18 mouse cellular contexts compared by ENCODE assay signal in genomic region chr11:61744460-61744859, GRCm38 (mm10). TPM values are rescaled to one million over a fixed set of nuclear protein-coding genes. Genes with fewer than 3 reads are reported as not detected.
DNase-seq lines count a peak whose midpoint lies in the region; ATAC-seq and TF ChIP-seq lines count a peak whose summit lies in the region.
"Had no signal": no experiment of that assay in that cellular context is flagged by ENCODE, and none has a peak within 500 bp of the region (broad histone marks: within the 10 kb centered on the region; RNA-seq: fewer than 3 reads in every experiment).

No protein-coding gene starts in this region.

- no peaks in the 10 kb centered on the region for H3K4me1 ChIP-seq in limb, embryonic 11.5 days (ENCODE audit: control insufficient read depth, insufficient read depth, low read length)
- H3K4me1 ChIP-seq in limb, embryonic 10.5 days, result no peaks in the 10 kb centered on the region
- H3K4me1 ChIP-seq in cortical plate, adult 2 months (ENCODE audit: control insufficient read depth, insufficient read depth, low read length), result peaks cover 2% of the 10 kb centered on the region; the same call in 1 of the 2 replicates
- H3K4me1 ChIP-seq: embryonic facial prominence, embryonic 13.5 days; forebrain, embryonic 15.5 days; limb, embryonic 12.5 days had no signal

- H3K9me3 ChIP-seq in limb, embryonic 11.5 days (ENCODE audit: control insufficient read depth, low read length), result no peaks in the 10 kb centered on the region
- no peaks in the 10 kb centered on the region for H3K9me3 ChIP-seq in limb, embryonic 10.5 days (replicated peaks)
- H3K9me3 ChIP-seq: embryonic facial prominence, embryonic 13.5 days; forebrain, embryonic 15.5 days; limb, embryonic 12.5 days had no signal

- no peak overlapping the region for H3K4me3 ChIP-seq in limb, embryonic 11.5 days (ENCODE audit: low read depth, low read length)
- no peak overlapping the region for H3K4me3 ChIP-seq in limb, embryonic 10.5 days
- no peak overlapping the region for H3K4me3 ChIP-seq in cortical plate, adult 2 months (ENCODE audit: insufficient read depth, low read length)
- H3K4me3 ChIP-seq: embryonic facial prominence, embryonic 13.5 days; forebrain, embryonic 15.5 days; limb, embryonic 12.5 days had no signal

- ATAC-seq in limb, embryonic 11.5 days (ENCODE audit: insufficient number of reproducible peaks, low FRiP score, low TSS enrichment, low read depth), result no peak
- no peak for ATAC-seq in CD4-positive, CD25-positive, alpha-beta regulatory T cell, adult 4 months
- ATAC-seq: forebrain, embryonic 15.5 days had no signal

- no peaks in the 10 kb centered on the region for H3K27me3 ChIP-seq in limb, embryonic 11.5 days (ENCODE audit: control insufficient read depth, insufficient read depth, low read length)
- H3K27me3 ChIP-seq in limb, embryonic 10.5 days (ENCODE audit: low read depth, poor library complexity, severe bottlenecking), result no peaks in the 10 kb centered on the region
- H3K27me3 ChIP-seq: embryonic facial prominence, embryonic 13.5 days; forebrain, embryonic 15.5 days; limb, embryonic 12.5 days had no signal

- 65% methylated on average over 3 of the region's 3 CpGs for WGBS in limb, embryonic 11.5 days
- WGBS in limb, embryonic 10.5 days, result 73% methylated on average over 3 of the region's 3 CpGs

- intact Hi-C loops in heart, postnatal 14 days (cut with DNase I), result no loop called here

- no peak overlapping the region for H3K9ac ChIP-seq in limb, embryonic 11.5 days (ENCODE audit: low read length)
- H3K9ac ChIP-seq: embryonic facial prominence, embryonic 13.5 days; forebrain, embryonic 15.5 days; limb, embryonic 12.5 days had no signal

- peaks cover 7% of the 10 kb centered on the region; the same call in 1 of the 2 replicates for H3K36me3 ChIP-seq in limb, embryonic 11.5 days (ENCODE audit: control insufficient read depth, insufficient read depth, low read length)
- H3K36me3 ChIP-seq in limb, embryonic 10.5 days, result peaks cover 96% of the 10 kb centered on the region

- TF ChIP-seq POLR2A in cortical plate, adult 2 months (IDR thresholded peaks at IDR 0.05; ENCODE audit: extremely low read depth, insufficient read depth, low read length), result no peak

- TF ChIP-seq CTCF in cortical plate, adult 2 months (IDR thresholded peaks at IDR 0.05; ENCODE audit: extremely low read depth, insufficient read depth, low read length), result 0 out of 2 replicates have a peak, but pooled peaks have one; percentile 3

- H3K4me2 ChIP-seq in limb, embryonic 11.5 days (ENCODE audit: low read depth, severe bottlenecking), result no peak overlapping the region
- H3K4me2 ChIP-seq: embryonic facial prominence, embryonic 13.5 days; forebrain, embryonic 15.5 days; limb, embryonic 12.5 days had no signal

- peak; percentile 18 for DNase-seq in embryo, embryonic 10 days (ENCODE audit: low spot score)
- DNase-seq in embryo, embryonic 9.5 days (ENCODE audit: extremely low spot score), result no peak
- DNase-seq in limb, embryonic 11.5 days (ENCODE audit: low spot score), result peak; percentile 30
- no peak for DNase-seq in limb, embryonic 10.5 days (ENCODE audit: low spot score)
- peak; percentile 45 for DNase-seq in 3T3-L1 (ENCODE audit: low read depth, low spot score)
- DNase-seq in heart, postnatal 14 days, result no peak
- DNase-seq: adrenal gland, postnatal 36 days; cerebellum, adult 18-20 months; gastrocnemius, postnatal 25 days; kidney, adult 11 months; spleen, adult 18-20 months had no signal

- no peak overlapping the region for H3K27ac ChIP-seq in limb, embryonic 11.5 days (replicated peaks; ENCODE audit: low read depth, low read length)
- no peak overlapping the region for H3K27ac ChIP-seq in limb, embryonic 10.5 days
- H3K27ac ChIP-seq in cortical plate, adult 2 months (ENCODE audit: insufficient read depth, low read length), result no peak overlapping the region
- H3K27ac ChIP-seq: embryonic facial prominence, embryonic 13.5 days; forebrain, embryonic 15.5 days; limb, embryonic 12.5 days had no signal

RNA-seq across cellular contexts. Expression of gene Prpsap2, which starts 17.4 kb away (rescaled TPM):
- 24.1 and 28.2 TPM in 2 replicates for polyA plus RNA-seq in limb, embryonic 11.5 days (2014; fragmentation: Nextera tagmentation; extraction: Ambion mirVana)
- 32.4 and 33.7 TPM in 2 replicates for polyA plus RNA-seq in limb, embryonic 10.5 days (2016; fragmentation: Nextera tagmentation; extraction: Ambion mirVana)
- 36.5 and 38.9 TPM in 2 replicates for polyA plus RNA-seq in cortical plate, adult 2 months (2012; rRNA removed)
- 1 to 10 TPM; 6.4 to 7.0 TPM for total RNA-seq in heart, postnatal 14 days (2021)
- polyA plus RNA-seq in CD4-positive, CD25-positive, alpha-beta regulatory T cell, adult 4 months (2017; shearing (Covaris generic)), result 10 to 100 TPM; 29.6 to 37.6 TPM

RNA-seq across cellular contexts. Expression of gene Slc5a10, which starts 23.8 kb away (rescaled TPM):
- 0.10 and 0.11 TPM in 2 replicates for polyA plus RNA-seq in limb, embryonic 11.5 days (2014; fragmentation: Nextera tagmentation; extraction: Ambion mirVana)
- 0.08 and 0.11 TPM in 2 replicates for polyA plus RNA-seq in limb, embryonic 10.5 days (2016; fragmentation: Nextera tagmentation; extraction: Ambion mirVana)
- polyA plus RNA-seq in cortical plate, adult 2 months (2012; rRNA removed), result 0.11 and 0.19 TPM in 2 replicates
- total RNA-seq in heart, postnatal 14 days (2021), result not detected
- polyA plus RNA-seq in CD4-positive, CD25-positive, alpha-beta regulatory T cell, adult 4 months (2017; shearing (Covaris generic)), result not detected
- total RNA-seq: gastrocnemius, postnatal 25 days; megakaryocyte, adult 5-6 weeks had no signal
- polyA plus RNA-seq: embryonic facial prominence, embryonic 13.5 days; forebrain, embryonic 15.5 days; heart, postnatal 0 days had no signal

Comparison
In these comparisons a context has a peak if more than half of its experiments do, and no peak if none do; other contexts are left out.
1. DNase-seq: peak in embryo, embryonic 10 days (single experiment), limb, embryonic 11.5 days (single experiment) and 3T3-L1 (single experiment); none in embryo, embryonic 9.5 days (single experiment), limb, embryonic 10.5 days (single experiment) and heart, postnatal 14 days (0 of 2).